Mouse (Mus musculus): ENCODE measurements around the gene Gper1.
A peak's percentile ranks its signal among the peaks of the same experiment; 100 is the strongest.

The Gper1 gene

GRCm38 (mm10) chr5:139445258-139445657 is 22.3 kb downstream of the Gper1 start:
- peak; percentile 37 for DNase-seq (ENCODE audit: low spot score)

GRCm38 (mm10) chr5:139448025-139448424 is 25.1 kb downstream of the Gper1 start:
- no peak for DNase-seq (ENCODE audit: low spot score)

- peak; percentile 62 for DNase-seq (ENCODE audit: low spot score)
These were observed 26.3 kb downstream of the Gper1 start for GRCm38 (mm10) chr5:139449161-139449791.

GRCm38 (mm10) chr5:139449926-139450325 is 27.0 kb downstream of the Gper1 start:
- DNase-seq (ENCODE audit: low spot score): peak; percentile 49

- DNase-seq (ENCODE audit: low spot score): no peak
These were observed 30.1 kb downstream of the Gper1 start for GRCm38 (mm10) chr5:139453031-139453430.

- DNase-seq (ENCODE audit: low spot score): no peak
These were observed 32.2 kb downstream of the Gper1 start for GRCm38 (mm10) chr5:139455166-139455565.

GRCm38 (mm10) chr5:139457241-139457640 is 34.3 kb downstream of the Gper1 start:
- DNase-seq (ENCODE audit: low spot score): no peak

GRCm38 (mm10) chr5:139459938-139460337 is 37.0 kb downstream of the Gper1 start:
- no peak for DNase-seq (ENCODE audit: low spot score)

- DNase-seq (ENCODE audit: low spot score): peak; percentile 97
These were observed 37.6 kb downstream of the Gper1 start, which contains the start of gene 3110082I17Rik for GRCm38 (mm10) chr5:139460384-139461067. TSS of gene 3110082I17Rik (minus strand) at chr5:139460527.

- peak; percentile 37 for DNase-seq (ENCODE audit: low spot score)
These were observed 41.9 kb downstream of the Gper1 start for GRCm38 (mm10) chr5:139464874-139465273.

GRCm38 (mm10) chr5:139466373-139466772 is 43.4 kb downstream of the Gper1 start:
- no peak for DNase-seq (ENCODE audit: low spot score)

- no peak for DNase-seq (ENCODE audit: low spot score)
These were observed 43.9 kb downstream of the Gper1 start for GRCm38 (mm10) chr5:139466801-139467200.

- DNase-seq (ENCODE audit: low spot score): peak; percentile 58
These were observed 45.0 kb downstream of the Gper1 start for GRCm38 (mm10) chr5:139467998-139468397.

GRCm38 (mm10) chr5:139474741-139475140 is 51.8 kb downstream of the Gper1 start:
- DNase-seq (ENCODE audit: low spot score): no peak

All from MN1 (cell line).